8 mouse cellular contexts compared by ENCODE assay signal in genomic region chr5:124024677-124025076, GRCm38 (mm10). TPM values are rescaled to one million over a fixed set of nuclear protein-coding genes. Genes with fewer than 3 reads are reported as not detected.
DNase-seq lines count a peak whose midpoint lies in the region; ATAC-seq and TF ChIP-seq lines count a peak whose summit lies in the region.

No protein-coding gene starts in this region.

- no peaks in the 10 kb centered on the region for H3K27me3 ChIP-seq in hindbrain, postnatal 0 days (ENCODE audit: insufficient read depth, low read length)
- H3K27me3 ChIP-seq in thymus, adult 2 months (ENCODE audit: control insufficient read depth, insufficient read depth, low read length): no peaks in the 10 kb centered on the region

- H3K36me3 ChIP-seq in hindbrain, postnatal 0 days (ENCODE audit: insufficient read depth, low read length): no peaks in the 10 kb centered on the region
- no peaks in the 10 kb centered on the region for H3K36me3 ChIP-seq in thymus, adult 2 months (ENCODE audit: control insufficient read depth, insufficient read depth, low read length)

- TF ChIP-seq POLR2A in thymus, adult 2 months (IDR thresholded peaks at IDR 0.05; ENCODE audit: control insufficient read depth, extremely low read depth, insufficient read depth, low read length, poor library complexity): no peak

- TF ChIP-seq CTCF in left cerebral cortex, adult 2 months (IDR thresholded peaks at IDR 0.05): no peak
- no peak for TF ChIP-seq CTCF in hindbrain, postnatal 0 days (IDR thresholded peaks at IDR 0.05; ENCODE audit: low read depth)
- TF ChIP-seq CTCF in thymus, adult 2 months (IDR thresholded peaks at IDR 0.05; ENCODE audit: borderline replicate concordance, control insufficient read depth, extremely low read depth, insufficient read depth, low read length, poor library complexity): no peak

- peak; percentile 72 for ATAC-seq in hindbrain, postnatal 0 days

- peak overlapping the region; percentile 1; the same call in 1 of the 2 replicates for H3K4me2 ChIP-seq in hindbrain, postnatal 0 days (ENCODE audit: low read depth, low read length)

- peak overlapping the region; percentile 67 for H3K27ac ChIP-seq in left cerebral cortex, adult 2 months
- peak overlapping the region; percentile 70 for H3K27ac ChIP-seq in hindbrain, postnatal 0 days
- no peak overlapping the region for H3K27ac ChIP-seq in thymus, adult 2 months (ENCODE audit: control insufficient read depth, insufficient read depth, low read length)

- no peaks in the 10 kb centered on the region for H3K9me3 ChIP-seq in hindbrain, postnatal 0 days (ENCODE audit: low read length)

- H3K4me1 ChIP-seq in hindbrain, postnatal 0 days (ENCODE audit: insufficient read depth, low read length): peaks cover 42% of the 10 kb centered on the region
- H3K4me1 ChIP-seq in thymus, adult 2 months (replicated peaks; ENCODE audit: control insufficient read depth, insufficient read depth, low read length): peaks cover 82% of the 10 kb centered on the region

- no peak for DNase-seq in left cerebral cortex, adult 2 months (ENCODE audit: extremely low spot score in 1 of 2, low spot score in 2 of 2)
- no peak for DNase-seq in left cerebral cortex, postnatal 25 days (ENCODE audit: low spot score in 2 of 2)
- DNase-seq in cerebellum, adult 9-11 months: peak; percentile 88
- DNase-seq in hindbrain, postnatal 0 days (ENCODE audit: low spot score): peak; percentile 71
- DNase-seq in retina, embryonic 14.5 days (ENCODE audit: low spot score): peak; percentile 86
- no peak for DNase-seq in natural killer cell, adult 2 months (ENCODE audit: low spot score in 2 of 2)
- no peak for DNase-seq in thymus, adult 2 months
- DNase-seq in left cerebral cortex, adult 18-20 months (ENCODE audit: low spot score in 2 of 2): no peak

- no peak overlapping the region for H3K4me3 ChIP-seq in left cerebral cortex, adult 2 months
- H3K4me3 ChIP-seq in hindbrain, postnatal 0 days (ENCODE audit: low read length): no peak overlapping the region
- H3K4me3 ChIP-seq in thymus, adult 2 months (ENCODE audit: control insufficient read depth, insufficient read depth, low read length): no peak overlapping the region

- 37% methylated on average over 6 of the region's 6 CpGs for WGBS in hindbrain, postnatal 0 days
- WGBS in thymus, adult 2 months: 90% methylated on average over 6 of the region's 6 CpGs

- intact Hi-C loops in left cerebral cortex, adult 2 months (cut with DNase I): no loop called here
- intact Hi-C loops in left cerebral cortex, postnatal 25 days (cut with DNase I): no loop called here

- H3K9ac ChIP-seq in hindbrain, postnatal 0 days (replicated peaks; ENCODE audit: low read length): no peak overlapping the region

RNA-seq across cellular contexts. Expression of gene Vps37b, which starts 7.4 kb away (rescaled TPM):
- total RNA-seq in left cerebral cortex, adult 2 months (2021): 10 to 100 TPM; 46.1 to 47.3 TPM
- total RNA-seq in left cerebral cortex, postnatal 25 days (2021): 10 to 100 TPM; 46.7 to 50.6 TPM
- total RNA-seq in hindbrain, postnatal 0 days (2014; rRNA removed): 104 and 110 TPM in 2 replicates
- polyA plus RNA-seq in hindbrain, postnatal 0 days (2015; fragmentation: Nextera tagmentation; extraction: Ambion mirVana): 94.0 and 95.1 TPM in 2 replicates
- 111 and 119 TPM in 2 replicates for polyA plus RNA-seq in thymus, adult 2 months (2012; rRNA removed)
- 10 to 100 TPM; 43.2 to 50.5 TPM for total RNA-seq in left cerebral cortex, adult 18-20 months (2021)

RNA-seq across cellular contexts. Expression of gene Hip1r, which starts 51.2 kb away (rescaled TPM):
- total RNA-seq in left cerebral cortex, adult 2 months (2021): 10 to 100 TPM; 68.3 to 74.2 TPM
- total RNA-seq in left cerebral cortex, postnatal 25 days (2021): 10 to 100 TPM; 60.5 to 67.1 TPM
- total RNA-seq in hindbrain, postnatal 0 days (2014; rRNA removed): 46.9 and 65.5 TPM in 2 replicates
- 32.6 and 33.9 TPM in 2 replicates for polyA plus RNA-seq in hindbrain, postnatal 0 days (2015; fragmentation: Nextera tagmentation; extraction: Ambion mirVana)
- polyA plus RNA-seq in thymus, adult 2 months (2012; rRNA removed): 12.5 and 13.8 TPM in 2 replicates
- total RNA-seq in left cerebral cortex, adult 18-20 months (2021): 10 to 100 TPM; 66.5 to 67.7 TPM

Comparison
In these comparisons a context has a peak if more than half of its experiments do, and no peak if none do; other contexts are left out.
1. DNase-seq: peak in cerebellum, adult 9-11 months (single experiment), hindbrain, postnatal 0 days (single experiment) and retina, embryonic 14.5 days (single experiment); none in left cerebral cortex, adult 2 months (0 of 2), left cerebral cortex, postnatal 25 days (0 of 2), natural killer cell, adult 2 months (0 of 2), thymus, adult 2 months (single experiment) and left cerebral cortex, adult 18-20 months (0 of 2).